Mouse (Mus musculus) lung, postnatal 4 days (tissue): ENCODE measurements around the gene Uap1l1.
"Not testable (repeated sequence)": the region's sequence is repeated elsewhere in the genome, so short reads cannot be mapped to it uniquely, and the experiment has no call there.

Experiments
- DNase-seq, 2 experiments: peaks; one replicate each; pipeline ENCODE4 v3.0.0; 2021

Gene Uap1l1

DNA sequence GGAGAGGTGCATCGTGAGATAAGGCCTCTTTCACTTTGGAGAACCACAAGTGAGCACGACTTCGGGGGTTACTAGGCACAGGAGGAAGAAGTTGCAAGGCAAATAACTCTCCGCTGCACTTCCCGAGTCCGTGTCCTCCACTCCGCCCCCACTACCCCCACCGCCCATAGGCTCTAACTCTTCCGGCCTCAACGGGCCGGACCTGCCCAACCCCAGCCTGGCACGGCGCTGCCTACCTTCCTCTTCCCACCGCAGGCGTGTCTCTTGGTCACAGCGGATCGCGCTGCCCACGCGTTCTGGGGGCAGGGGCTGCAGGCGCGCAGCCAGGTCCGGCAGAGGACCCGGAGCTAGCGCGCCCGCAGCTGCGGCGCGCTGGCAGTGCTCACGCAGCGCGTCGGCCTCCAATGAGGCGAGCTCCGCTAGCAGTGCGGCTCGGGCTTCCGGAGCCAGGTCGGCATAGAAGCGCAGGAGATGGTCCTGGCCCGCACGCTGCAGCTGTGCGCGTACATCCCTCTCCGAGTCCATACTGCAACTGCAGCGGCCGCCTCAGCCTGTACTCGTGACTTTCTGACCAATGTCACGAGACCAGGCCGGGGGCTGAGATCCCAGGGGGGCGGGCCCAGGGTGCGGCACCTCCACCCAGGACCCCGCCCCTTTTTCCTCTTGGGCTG, at the start of gene Uap1l1:
Uap1l1 (minus strand) TSS at position 592 of the 671 bp plus-strand sequence.
- DNase-seq = peak; percentile 85 to 91

DNA sequence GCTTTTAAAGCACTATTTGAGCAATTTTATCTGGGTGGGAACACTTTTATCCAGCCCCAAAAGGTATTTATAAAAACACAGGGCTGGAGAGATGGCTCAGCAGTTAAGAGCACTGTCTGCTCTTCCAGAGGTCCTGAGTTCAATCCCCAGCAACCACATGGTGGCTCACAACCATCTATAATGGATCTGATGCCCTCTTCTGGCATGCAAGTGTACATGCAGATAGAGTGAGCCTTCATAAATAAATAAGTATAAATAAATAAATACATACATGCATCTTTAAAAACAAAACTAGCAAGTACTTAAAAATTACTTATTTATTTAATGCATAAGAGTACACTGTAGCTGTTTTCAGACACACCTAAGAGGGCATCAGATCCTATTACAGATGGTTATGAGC, 48.0 kb upstream of the Uap1l1 start:
- not testable (repeated sequence) for DNase-seq

DNA sequence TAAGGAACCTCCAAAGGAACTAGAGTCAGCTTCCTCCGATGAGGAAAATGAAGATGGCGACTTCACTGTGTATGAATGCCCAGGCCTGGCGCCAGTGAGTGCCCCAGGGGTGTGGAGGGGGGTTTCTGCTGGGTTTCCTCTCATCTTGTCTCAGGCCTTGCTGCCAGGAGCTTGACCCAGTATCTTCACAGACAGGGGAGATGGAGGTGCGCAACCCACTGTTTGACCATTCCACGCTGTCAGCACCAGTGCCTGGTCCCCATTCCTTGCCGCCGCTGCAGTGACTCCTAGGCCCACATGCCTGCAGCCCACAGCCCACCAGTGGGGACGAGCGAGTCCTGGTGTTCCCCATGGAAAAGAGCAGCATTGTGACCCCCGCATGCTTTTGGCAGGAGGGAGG, 43.4 kb upstream of the Uap1l1 start:
- DNase-seq = peak in 1 of 2 experiments; percentile 17

DNA sequence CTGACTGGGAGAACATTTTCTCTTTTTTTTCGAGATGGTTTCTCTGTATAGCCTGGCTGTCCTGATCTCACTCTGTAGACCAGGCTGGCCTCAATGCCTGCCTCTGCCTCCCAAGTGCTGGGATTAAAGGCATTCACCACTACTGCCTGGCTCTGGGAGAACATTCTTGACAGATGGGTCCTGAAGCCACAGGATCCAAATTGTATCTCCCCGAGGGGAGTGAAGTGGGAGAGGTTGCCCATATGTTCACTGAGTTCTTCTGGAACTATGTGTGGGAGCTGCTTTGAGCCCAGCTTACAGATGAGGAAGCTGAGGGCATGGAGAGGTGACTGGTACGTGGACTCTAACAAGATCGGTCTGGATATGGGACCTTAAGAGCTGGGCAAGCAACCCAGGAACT, 38.5 kb upstream of the Uap1l1 start:
- peak in 1 of 2 experiments; percentile 13 for DNase-seq

DNA sequence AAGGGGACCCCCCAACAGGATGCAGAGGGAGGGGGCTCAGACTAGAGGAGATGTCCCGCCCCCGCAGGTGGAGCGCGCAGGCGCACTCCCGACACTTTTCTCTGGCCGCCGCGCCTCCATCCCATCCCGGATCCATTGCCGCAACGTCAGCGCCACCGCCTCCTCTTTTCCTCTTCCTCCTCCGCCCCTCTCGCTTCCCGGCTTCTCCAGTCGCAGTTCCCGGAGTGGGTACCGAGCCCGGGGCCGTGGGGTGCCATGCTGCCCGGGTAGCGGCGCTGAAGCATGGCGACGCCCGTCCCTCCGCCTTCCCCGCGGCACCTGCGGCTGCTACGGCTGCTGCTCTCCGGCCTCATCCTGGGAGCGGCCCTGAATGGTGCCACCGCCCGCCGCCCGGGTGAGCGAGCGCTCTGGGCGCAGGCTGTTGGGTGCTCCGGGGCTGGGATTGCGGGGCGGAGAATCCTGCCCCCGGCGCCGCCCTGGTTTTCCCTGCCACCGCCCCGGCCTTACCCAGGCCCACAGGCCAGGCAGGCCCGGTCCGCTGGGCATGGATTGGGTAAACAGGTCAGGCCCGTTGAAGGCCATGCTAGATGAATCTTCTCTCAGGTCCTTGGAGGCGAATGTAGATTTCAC, 37.6 kb upstream of the Uap1l1 start:
- DNase-seq = peak; percentile 66 to 72

DNA sequence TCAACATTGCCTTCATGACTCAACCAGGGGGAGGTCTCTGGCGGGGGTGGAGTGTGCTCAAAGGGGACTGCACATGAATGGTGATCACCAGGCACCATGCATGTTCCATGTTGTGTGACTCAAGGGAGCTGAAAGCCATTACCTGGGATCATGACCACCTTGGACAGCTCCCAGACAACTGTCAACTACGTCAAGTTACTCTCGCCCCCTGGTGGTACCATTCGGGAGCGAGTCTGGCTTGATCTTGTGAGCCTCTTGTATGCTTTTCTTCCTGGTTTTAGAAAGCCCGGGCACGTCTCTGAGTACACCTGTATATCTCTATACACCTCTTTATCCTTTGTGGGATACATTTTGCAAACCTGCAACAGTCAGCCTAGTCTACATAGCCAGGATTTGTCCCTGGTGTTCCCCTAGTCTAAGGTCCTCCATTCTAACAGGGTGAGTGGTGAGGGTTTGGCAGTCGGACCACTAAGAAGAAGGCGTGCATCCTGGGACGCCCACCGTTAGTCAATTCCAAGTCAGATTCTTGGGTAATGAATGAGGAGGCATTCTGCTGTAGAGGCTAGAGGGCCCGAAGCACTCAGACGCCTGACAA, 37.0 kb upstream of the Uap1l1 start:
- peak; percentile 78 to 87 for DNase-seq

DNA sequence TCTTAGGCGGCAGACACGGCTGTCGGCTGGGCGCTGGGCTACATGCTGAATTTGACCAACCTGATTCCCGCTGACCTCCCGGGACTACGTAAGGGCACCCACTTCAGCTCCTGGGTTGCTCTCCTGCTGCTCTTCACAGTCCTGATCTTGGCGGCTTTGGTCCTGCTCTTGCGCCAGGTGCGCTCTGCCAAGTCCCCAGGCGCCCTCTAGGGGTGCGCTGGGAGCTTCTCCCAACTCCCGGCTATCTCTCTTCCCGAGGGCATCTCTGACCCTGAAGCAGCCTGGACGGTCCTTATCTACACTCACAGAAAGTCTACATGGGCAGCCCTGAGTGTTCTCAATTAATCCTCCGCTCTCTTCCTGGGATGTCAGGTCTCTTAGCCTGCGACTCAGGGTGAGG, 35.3 kb upstream of the Uap1l1 start:
- peak; percentile 48 to 62 for DNase-seq

DNA sequence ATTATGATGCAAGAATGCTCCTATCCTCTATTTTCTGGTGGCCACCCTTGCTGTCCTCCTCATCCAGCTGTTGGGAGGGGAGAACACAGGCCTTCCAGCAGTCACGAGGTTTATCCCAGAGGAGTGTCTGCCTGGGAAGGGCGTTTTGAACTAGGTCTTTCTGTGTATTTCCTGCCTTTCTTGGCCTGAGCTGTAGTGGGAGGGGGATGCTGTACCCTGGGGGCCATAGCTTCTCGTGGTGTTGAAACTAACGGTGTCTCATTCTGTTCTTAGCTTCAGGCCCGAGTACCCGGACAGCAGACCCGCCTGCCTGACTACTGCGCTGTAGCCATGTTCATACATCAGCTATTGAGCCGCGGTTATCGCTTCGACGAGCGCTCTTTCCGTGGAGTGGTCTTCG, 34.8 kb upstream of the Uap1l1 start:
- no peak for DNase-seq

DNA sequence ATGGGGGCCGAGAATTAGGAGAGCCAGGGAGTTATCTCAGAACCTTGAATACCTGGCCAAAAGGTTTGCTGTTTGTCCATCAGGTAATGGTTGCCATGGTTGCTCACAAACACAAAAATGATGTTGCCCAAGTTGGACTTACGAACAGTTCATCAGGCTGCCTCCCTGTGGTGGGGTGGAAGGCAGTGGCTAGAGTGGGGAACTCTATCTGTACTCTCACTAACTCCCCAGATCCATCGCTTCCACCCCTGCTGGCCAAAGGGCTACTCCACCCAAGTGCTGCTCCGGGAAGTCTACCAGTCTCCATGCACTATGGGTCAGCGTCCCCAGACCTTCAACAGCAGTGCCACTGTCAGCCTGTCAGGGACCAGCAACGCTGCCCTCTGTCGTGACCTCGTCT, 33.6 kb upstream of the Uap1l1 start, which contains the start of gene Npdc1:
Npdc1 (plus strand) TSS at position 301 of the 400 bp plus-strand sequence.
- DNase-seq = no peak

DNA sequence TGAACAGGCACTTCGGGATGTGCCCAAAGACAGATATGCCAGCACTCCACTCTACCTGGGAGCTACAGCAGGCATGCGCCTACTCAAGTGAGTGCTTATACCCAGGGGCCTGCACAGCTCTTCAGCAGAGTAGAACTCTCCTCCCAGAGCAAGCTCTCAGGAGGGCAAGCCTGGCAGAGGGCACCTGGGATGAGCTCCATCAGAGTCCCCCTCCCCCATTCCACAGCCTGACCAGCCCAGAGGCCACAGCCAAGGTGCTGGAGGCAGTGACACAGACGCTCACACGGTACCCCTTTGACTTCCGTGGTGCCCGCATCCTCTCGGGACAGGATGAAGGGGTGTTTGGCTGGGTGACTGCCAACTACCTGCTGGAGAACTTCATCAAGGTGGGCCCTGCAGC, 32.6 kb upstream of the Uap1l1 start:
- DNase-seq = peak in 1 of 2 experiments; percentile 13

DNA sequence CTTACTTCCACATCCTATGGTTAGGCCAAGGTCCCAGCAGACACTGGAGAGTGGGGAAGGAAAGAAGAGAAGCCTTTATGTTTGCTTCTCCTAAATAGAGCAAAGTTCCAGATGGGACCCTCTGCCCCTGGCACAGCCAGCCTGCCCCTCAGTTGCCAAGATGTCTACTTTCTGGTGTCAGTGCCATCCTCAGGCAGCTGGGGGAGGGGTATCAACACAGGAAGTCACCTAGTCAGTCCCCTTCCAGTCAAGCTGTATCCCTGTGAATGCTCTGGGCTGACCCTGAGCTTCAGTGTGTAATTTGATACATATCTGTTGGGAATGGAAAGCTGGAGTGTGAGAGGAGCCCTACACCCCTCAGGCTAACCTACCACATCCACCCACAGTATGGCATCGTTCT, 31.5 kb upstream of the Uap1l1 start:
- no peak for DNase-seq

DNA sequence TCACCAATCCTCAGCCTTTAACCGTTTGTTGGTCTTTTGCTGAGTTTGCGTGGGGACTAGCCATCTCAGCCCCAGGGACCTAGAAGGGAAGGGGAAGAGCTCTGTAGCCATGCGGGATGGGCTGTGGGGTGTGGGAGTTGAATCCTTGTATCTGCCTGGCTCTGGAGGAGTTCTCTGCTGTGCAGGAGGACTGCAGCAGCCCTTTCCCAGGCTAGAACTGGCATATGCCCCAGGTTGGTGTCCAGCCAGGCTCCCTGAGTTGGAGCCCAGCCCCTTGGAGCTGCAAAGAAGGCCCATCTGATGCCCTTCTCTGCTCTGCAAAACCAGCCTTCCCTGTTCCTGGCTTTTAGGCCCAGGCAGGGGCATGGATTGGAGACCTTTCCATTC, 31.1 kb upstream of the Uap1l1 start:
- DNase-seq = no peak

DNA sequence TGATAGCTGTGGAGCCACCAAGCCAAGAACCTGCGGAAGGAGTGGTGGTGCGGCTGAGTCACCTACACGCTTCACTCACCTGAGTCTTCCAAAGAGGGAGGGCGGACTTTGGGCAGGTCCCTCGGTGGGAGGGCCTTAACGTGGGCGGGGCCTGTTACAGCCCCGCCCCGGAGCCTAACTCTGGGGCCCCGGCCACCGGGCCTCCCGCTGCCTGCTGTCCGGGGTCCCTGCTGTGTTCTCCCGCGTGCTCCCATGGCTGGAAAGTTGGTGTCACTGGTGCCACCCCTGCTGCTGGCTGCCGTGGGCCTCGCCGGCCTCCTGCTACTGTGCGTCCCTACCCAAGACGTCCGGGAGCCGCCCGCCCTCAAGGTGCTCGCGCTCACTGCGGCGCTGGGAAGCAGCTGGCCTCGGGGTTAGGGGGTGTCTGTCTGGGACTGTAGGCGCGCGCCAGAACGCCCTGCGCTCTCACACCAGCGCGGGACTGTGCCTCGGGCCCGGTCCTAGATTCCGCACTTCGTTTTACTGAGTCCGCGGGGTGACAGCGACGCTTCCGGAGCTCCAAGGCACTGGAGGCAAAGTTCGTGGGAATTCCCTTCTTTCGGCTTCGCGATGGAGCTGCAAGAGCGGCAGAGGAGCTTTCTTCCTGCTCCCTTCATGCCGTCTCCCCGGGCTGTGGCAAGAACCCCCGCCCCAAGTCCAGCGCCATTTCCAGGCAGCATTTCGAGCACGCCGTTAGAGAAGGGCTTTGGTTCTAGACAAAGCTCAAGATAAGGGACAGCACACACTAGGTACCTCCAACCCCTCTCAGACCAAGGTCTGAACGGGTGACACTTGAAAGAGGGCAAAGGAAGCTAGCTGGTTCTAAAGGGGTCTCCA, 30.5 kb upstream of the Uap1l1 start, which contains the start of gene Entpd2:
Entpd2 (plus strand) TSS at position 154 of the 876 bp plus-strand sequence.
- peak; percentile 41 to 50 for DNase-seq

DNA sequence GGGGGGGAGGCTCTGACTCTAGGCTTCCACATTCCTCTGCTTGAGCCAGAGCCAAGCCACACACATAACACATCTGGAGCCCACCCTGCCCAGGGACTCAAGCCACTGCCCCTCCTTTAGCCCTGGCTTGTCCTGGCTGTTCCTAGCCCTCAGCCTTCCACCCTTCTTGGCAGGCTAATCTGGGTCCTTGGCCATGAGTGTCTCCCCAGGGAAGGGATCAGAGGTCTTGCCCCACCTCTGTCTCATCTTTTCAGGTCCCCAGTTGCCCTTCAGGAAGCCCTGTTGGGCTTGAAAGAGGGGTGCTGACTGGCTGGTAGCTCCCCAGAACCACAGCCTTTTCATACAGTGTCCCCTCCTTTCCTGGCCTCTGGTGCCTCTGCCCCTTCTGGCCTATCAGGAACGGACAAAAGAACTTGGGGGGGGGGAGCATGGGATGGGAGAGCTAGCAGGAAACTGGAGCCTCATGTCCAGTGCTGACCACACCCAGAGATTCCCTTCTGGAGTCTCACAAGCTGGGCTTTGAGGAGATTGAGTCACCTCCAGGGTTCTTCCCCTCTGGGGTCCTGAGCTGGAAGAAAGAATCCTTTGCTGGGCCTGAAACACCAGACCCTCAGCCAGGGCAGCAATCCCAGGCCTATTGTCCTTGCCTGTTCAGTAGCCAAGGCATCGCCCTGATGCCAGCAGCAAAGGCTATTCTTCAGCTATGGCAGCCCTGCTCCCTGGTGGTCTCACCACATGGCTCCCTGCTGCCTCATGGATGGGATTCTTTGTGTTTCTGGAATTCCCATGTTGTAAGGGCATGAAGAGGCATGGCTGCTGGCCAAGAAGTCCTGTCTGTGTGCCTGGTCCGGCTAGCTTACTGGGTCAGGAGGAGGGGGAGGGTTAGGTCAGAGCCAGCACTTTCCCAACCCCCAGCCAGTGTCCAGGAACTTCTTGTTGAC, 29.1 kb upstream of the Uap1l1 start:
- DNase-seq = peak in 1 of 2 experiments; percentile 29

DNA sequence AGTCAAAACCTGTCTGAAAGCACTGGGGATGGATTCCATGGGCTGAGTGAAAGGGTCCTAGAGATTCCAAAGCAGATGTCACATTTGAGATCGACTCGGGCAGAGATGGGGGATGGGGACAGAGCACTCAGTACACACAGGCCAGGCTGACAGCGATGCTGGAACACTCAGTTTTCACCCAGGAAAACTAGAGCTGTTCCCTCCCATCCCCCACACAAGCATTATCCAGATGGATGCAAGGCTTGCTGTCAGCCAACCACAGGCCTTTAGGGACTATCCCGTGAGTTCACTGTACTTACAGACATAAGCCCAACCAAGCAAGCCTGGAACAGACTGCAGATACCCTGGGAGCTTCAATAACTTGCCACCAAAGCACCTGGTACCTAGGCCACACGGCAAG, 25.8 kb upstream of the Uap1l1 start:
- DNase-seq = no peak

DNA sequence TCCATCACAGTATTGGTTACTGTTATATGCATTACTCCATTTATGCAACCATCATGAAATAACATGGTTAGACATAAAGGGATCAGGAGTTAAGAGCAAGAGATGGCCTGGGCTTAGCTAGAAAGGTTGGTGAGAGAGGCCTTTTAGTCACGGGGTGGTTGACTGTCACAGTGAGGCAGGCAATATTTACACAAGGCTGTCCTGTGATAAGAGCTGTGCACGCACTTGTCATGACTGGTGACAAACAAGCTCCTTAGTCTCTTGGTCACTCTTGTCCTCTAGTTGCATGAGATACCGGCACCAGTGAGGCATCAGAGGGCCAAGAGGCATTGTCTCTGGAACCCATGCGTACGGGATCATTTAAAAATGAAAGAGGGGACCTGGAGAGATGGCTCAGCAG, 19.0 kb upstream of the Uap1l1 start:
- DNase-seq = no peak

DNA sequence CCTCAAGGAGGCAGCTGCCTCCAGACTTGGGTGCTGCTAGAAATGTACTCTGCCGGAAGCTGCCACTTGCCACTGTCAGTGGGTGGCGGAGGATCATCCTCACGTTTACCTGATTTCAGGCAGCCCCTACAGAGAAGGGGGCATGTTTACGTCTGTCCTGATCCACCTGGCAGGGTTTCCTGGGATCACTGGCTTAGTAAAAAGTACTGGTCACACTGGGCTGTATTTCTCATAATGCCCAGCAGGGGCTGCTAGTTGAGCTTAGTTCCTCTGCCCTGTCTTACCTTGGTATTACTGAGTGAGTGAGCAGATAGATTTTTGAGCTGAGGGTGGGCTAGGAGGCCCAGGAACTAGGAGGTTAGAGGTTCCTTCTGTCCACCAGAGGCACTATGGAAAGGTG, 11.1 kb upstream of the Uap1l1 start:
- peak in 1 of 2 experiments; percentile 56 for DNase-seq

DNA sequence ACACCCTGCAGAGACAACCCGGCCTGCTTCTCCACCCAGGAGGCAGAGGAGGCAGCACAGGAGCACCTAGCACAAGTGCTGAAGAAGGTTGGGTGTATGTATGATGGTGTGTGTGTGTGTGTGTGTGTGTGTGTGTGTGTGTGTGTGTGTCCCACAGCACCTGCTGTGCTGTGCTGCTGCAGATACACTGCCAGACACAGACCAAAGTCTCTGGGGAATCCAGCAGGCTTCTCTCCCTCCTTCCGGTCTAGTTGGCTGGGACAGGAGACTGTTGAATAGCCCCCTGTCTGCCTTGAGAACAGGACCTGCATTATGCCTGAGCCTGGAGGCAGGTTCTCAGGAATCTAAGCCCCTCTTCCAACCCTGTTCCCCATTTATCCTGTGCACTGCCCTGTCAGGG, 7.9 kb upstream of the Uap1l1 start:
- no peak for DNase-seq

DNA sequence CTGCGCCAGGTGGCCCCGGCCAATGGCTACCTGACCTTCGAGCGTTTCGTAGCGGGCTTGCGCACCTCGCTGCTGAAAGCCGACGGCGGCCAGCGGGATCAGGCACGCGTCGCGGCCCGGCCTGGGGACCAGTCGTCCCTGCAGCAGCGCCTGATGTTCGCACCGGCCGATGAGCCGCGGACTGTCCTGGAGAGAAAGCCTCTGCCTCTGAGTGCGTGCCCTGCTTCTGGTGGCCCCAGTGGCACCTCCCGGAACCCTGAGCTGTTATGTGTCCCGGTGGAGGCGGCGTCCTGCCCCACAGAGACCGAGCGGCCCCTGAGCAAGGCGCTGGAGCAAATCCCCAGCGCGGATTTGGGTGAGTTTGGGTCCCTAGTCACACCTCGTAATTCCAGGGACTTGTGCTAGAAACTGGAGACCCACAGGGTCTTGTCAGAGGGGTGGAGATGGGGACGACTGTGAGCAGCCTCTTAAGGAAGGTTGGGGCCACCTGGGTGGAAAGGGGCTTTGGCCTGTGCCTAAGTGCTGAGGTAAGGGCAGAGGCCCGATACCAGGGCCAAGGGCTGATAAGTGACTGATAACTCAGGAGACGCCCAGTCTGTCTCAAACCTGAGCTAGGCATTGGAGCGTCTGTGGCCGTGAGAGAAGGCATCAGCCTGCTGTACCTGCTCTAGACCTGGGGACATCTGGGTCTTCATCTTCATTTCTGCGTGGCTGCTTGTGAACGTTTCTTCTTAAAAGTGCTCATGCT, 7.3 kb upstream of the Uap1l1 start:
- DNase-seq = no peak

DNA sequence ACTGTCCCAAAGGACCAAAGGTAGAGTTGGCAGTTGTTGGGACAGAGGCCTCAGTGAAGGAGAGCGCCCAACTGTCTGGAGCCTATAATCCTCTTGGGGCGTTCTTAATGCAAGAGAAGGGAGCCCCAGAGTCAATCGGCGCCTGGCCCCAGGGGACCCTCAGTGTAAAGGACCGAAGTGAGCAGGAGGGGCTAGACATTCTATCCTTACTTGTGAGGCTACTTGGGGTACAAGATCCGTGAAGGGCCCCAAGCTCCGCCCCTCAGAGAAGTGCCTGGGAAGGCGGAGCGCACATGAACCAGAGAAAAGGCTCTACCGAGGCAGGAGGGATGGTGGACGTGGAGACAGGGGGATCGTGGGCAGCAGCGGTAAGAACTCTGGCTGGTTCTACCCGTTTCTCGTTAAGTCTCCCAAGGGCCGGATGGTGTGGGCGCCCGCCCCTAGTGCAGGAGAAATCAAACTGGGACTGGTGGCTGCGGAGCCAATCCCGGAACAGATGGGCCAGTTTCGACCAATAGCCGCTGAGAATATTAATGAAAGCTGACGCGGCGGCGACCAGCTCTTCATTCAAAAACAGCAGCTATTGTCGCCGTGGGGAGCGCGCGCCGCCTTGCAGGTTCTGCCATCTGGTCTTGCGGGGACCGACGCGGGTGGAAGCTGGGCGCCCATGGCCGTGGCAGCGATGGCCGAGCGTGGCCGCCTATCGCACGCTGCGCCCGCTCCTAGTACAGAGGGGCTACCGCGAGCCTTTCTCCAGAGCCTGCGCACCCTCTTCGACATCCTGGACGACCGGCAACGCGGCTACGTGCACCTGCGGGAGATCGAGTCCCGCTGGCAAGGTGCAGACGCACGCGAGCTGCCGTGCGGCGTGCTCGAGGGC, 6.5 kb upstream of the Uap1l1 start, which contains the start of gene Sapcd2:
Sapcd2 (plus strand) TSS at position 558 of the 880 bp plus-strand sequence.
- peak; percentile 89 to 91 for DNase-seq
